Mouse (Mus musculus): ENCODE results near the gene Uri1. TPM values are rescaled to one million over a fixed set of nuclear protein-coding genes. Genes with fewer than 3 reads are reported as not detected.

Gene Uri1
- total RNA-seq, 2 experiments from 2014 or later = 15.4 to 17.4 TPM

DNA sequence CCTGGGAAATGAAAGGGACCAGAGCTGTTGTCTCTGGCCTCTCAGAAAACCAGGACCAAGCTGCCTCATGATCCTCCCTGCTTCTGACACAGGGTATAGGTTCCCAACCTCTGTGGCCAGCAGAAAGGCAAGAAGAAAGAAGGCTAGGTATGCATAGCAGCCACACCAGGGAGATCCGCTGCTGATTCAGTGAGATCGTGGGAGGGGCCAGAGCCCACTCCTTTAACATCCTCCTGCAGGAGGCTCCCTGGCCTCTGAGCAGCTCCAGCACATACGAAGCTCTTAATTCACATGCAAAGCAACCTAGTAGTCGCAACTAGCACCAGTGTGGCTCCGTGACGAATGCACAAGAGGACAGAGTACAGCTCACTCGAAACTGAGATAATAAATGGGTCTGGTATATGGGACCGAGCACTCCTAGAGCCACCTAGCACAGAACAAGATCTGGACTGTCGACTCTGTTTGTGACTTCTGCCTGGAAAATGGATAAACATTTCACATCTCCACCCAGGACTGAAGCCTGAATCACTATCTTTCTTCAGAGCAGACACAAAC is 89.5 kb downstream of the Uri1 start:
- DNase-seq (ENCODE audit: low spot score) = no peak
- intact Hi-C loops (cut with DNase I) = loop anchor here (2.0 to 10.0 kb wide), 2 partner anchors 159 to 559 kb away; partner anchors contain the start of gene Zfp536

GRCm38 (mm10) chr7:37931631-37932030 is 91.7 kb downstream of the Uri1 start:
- intact Hi-C loops (cut with DNase I) = loop anchor here (10.0 kb wide), 1 partner anchor 157 kb away; the partner anchor contains the start of gene Zfp536
- no peak for DNase-seq (ENCODE audit: low spot score)

DNA sequence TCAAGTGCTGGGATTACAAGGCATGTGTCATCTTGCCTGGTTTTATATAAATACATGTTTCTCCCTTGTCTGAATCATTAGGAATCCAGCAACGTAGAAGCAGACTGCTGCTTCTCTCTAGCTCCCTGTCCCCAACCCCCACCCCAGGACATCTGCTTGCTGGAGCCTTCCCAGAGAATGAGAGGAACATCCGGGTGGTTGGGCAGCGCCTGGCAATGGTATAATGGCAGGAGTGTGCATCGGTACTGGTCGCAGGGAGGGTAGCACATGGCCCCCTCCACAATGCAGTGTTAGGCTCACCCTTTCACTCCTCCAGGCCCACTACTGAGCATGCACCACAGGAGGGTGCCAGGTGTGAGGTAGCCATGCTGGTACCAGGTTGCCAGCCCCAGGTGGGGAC is 93.6 kb downstream of the Uri1 start:
- intact Hi-C loops (cut with DNase I) = loop anchor here (10.0 kb wide), 1 partner anchor 155 kb away; the partner anchor contains the start of gene Zfp536
- no peak for DNase-seq (ENCODE audit: low spot score)

GRCm38 (mm10) chr7:37922999-37923398 is 100.4 kb downstream of the Uri1 start:
- DNase-seq (ENCODE audit: low spot score) = no peak
- intact Hi-C loops (cut with DNase I) = no loop called here

DNA sequence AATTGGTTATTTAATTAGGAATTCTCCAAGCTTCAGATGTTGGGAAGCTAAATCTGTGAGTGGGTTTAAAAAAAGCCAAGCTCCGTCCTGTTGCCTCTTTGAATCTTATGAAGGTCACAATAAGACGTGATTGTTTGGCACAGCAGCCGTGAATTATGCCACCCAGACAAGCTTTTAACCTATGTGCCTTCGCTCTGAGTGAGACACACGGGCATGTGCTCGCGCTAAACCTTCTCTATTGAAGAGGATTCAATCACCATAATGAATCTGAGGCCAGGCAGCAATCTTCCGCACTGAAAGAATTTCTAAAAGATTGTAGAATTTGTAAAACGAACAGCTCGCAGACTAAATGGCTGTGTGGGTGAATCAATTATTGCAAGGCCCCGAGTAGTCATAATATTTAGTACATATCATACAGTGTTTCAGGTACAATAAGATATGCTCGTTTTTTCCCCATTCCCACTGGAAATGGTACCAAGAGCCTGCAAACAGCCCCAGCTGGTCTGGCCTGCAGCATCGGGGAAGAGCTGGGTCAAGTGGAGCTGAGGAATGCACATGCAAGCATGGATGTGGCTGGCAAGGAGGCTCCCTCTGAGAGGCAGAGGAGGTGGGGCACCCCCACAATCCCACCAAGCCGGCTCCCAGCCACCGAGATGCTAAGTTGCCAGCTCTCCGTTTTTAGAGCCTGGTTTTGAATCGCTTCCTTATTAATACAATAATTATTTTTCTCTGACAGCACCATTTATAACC is 101.5 kb downstream of the Uri1 start:
- intact Hi-C loops (cut with DNase I) = no loop called here

DNA sequence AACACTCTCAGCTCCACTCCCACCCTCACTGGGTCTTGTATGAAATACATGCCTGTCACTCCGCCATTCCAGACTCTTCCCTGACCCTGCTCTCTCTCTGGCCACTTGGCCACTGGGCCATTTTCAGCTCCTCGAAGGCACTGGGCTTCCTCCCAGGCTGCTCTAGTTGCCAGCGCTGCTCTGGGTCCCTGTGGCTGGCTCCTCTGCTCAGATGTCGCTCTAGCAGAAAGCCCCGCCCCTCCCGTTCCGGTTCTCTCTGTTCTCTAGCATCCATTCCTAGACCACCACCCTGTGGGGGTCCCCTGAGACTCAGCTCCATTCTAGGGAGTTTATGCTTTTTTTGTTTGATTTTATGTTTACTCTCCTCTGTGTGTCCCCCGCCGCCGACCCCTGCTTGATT is 104.4 kb downstream of the Uri1 start:
- DNase-seq (ENCODE audit: low spot score) = no peak

More for the DNA sequence above, 101.5 kb downstream of the Uri1 start:
- DNase-seq (ENCODE audit: low spot score) = no peak

GRCm38 (mm10) chr7:37916762-37917439 is 106.5 kb downstream of the Uri1 start:
- DNase-seq (ENCODE audit: low spot score) = no peak
- intact Hi-C loops (cut with DNase I) = no loop called here

More for the DNA sequence above, 104.4 kb downstream of the Uri1 start:
- intact Hi-C loops (cut with DNase I) = no loop called here

DNA sequence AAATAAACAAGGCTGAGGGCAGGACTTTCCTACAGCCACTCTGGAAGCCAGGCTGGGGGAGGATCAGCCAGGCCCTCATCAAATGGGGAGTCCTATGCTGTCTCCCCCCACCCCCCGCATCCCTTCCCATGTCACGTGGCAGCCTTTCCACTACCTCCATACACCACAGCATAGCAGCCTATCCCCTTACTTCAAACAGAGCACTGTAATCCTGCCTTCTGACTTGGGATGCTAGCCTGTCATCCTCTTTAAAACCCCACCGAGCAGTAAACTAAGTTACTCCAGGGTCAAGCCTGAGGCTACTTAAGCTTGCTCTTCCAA is 111.6 kb downstream of the Uri1 start:
- no peak for DNase-seq (ENCODE audit: low spot score)
- intact Hi-C loops (cut with DNase I) = no loop called here

- DNase-seq (ENCODE audit: low spot score) = no peak
- intact Hi-C loops (cut with DNase I) = no loop called here
Measured at GRCm38 (mm10) chr7:37911114-37911801, 112.1 kb downstream of the Uri1 start.

- no peak for DNase-seq (ENCODE audit: low spot score)
- intact Hi-C loops (cut with DNase I) = no loop called here
Measured at GRCm38 (mm10) chr7:37910161-37910560, 113.2 kb downstream of the Uri1 start.

Other genes with a start within 250 kb of the Uri1 start
- 10 to 100 TPM in 1 of 2 experiments, 1 to 10 TPM in 1; 7.4 to 10.1 TPM for gene Zfp536, start 249.9 kb downstream of the Uri1 start, total RNA-seq (2021)
- 1 to 10 TPM; 1.2 to 1.3 TPM for gene Ccne1, start 84.0 kb upstream of the Uri1 start, total RNA-seq (2021)
- 10 to 100 TPM; 30.7 to 34.4 TPM for gene 1600014C10Rik, start 159.7 kb upstream of the Uri1 start, total RNA-seq (2021)
- gene Plekhf1, start 204.5 kb upstream of the Uri1 start, total RNA-seq (2021) = 1 to 10 TPM; 9.5 to 9.9 TPM
- 10 to 100 TPM; 11.7 to 12.5 TPM for gene Pop4, start 247.9 kb upstream of the Uri1 start, total RNA-seq (2021)

Measured in heart, postnatal 25 days (tissue).